Mouse (Mus musculus): ENCODE results near the gene Neurl3. TPM values are rescaled to one million over a fixed set of nuclear protein-coding genes. Genes with fewer than 3 reads are reported as not detected.

Gene Neurl3
- polyA plus RNA-seq, 1 experiment from 2014 or later = 4.6 TPM

GRCm38 (mm10) chr1:36302273-36302672, 27.8 kb upstream of the Neurl3 start:
- Histone ChIP-seq H3K4me2 (no peak overlapping the region), H3K9ac (ENCODE audit: low read depth, low read length) (no peak overlapping the region), H3K9me3 (ENCODE audit: control insufficient read depth, low read length) (no peaks in the 10 kb centered on the region), H3K27ac (ENCODE audit: low read depth, low read length) (no peak overlapping the region), H3K27me3 (replicated peaks; ENCODE audit: control insufficient read depth, insufficient read depth, low read length) (peaks cover 72% of the 10 kb centered on the region), H3K4me3 (ENCODE audit: low read depth, low read length) (no peak overlapping the region), H3K36me3 (ENCODE audit: control insufficient read depth, insufficient read depth, low read length) (no peaks in the 10 kb centered on the region), H3K4me1 (replicated peaks; ENCODE audit: control insufficient read depth, insufficient read depth, low read length) (peaks cover 3% of the 10 kb centered on the region; the same call in 1 of the 2 replicates)
- WGBS = 75% methylated on average over 8 of the region's 8 CpGs
- no peak for DNase-seq (ENCODE audit: low spot score)
- ATAC-seq (replicated peaks; ENCODE audit: low FRiP score) = no peak

GRCm38 (mm10) chr1:36300486-36300885, 26.0 kb upstream of the Neurl3 start:
- Histone ChIP-seq H3K4me2 (no peak overlapping the region), H3K9me3 (ENCODE audit: control insufficient read depth, low read length) (no peaks in the 10 kb centered on the region), H3K9ac (ENCODE audit: low read depth, low read length) (no peak overlapping the region), H3K27me3 (replicated peaks; ENCODE audit: control insufficient read depth, insufficient read depth, low read length) (peaks cover 75% of the 10 kb centered on the region), H3K36me3 (ENCODE audit: control insufficient read depth, insufficient read depth, low read length) (no peaks in the 10 kb centered on the region), H3K4me3 (ENCODE audit: low read depth, low read length) (no peak overlapping the region), H3K4me1 (replicated peaks; ENCODE audit: control insufficient read depth, insufficient read depth, low read length) (peaks cover 3% of the 10 kb centered on the region; the same call in 1 of the 2 replicates), H3K27ac (ENCODE audit: low read depth, low read length) (no peak overlapping the region)
- no peak for DNase-seq (ENCODE audit: low spot score)
- 80% methylated on average over 6 of the region's 6 CpGs for WGBS
- no peak for ATAC-seq (replicated peaks; ENCODE audit: low FRiP score)

- Histone ChIP-seq H3K9ac (ENCODE audit: low read depth, low read length) (no peak overlapping the region), H3K4me1 (replicated peaks; ENCODE audit: control insufficient read depth, insufficient read depth, low read length) (peaks cover 3% of the 10 kb centered on the region; the same call in 1 of the 2 replicates), H3K4me3 (ENCODE audit: low read depth, low read length) (no peak overlapping the region), H3K36me3 (ENCODE audit: control insufficient read depth, insufficient read depth, low read length) (no peaks in the 10 kb centered on the region), H3K27me3 (replicated peaks; ENCODE audit: control insufficient read depth, insufficient read depth, low read length) (peaks cover 74% of the 10 kb centered on the region), H3K9me3 (ENCODE audit: control insufficient read depth, low read length) (no peaks in the 10 kb centered on the region), H3K27ac (ENCODE audit: low read depth, low read length) (no peak overlapping the region), H3K4me2 (no peak overlapping the region)
- ATAC-seq (replicated peaks; ENCODE audit: low FRiP score) = no peak
- DNase-seq (ENCODE audit: low spot score) = no peak
- 57% methylated on average over 2 of the region's 2 CpGs for WGBS
These were observed 25.2 kb upstream of the Neurl3 start for GRCm38 (mm10) chr1:36299676-36300075.

GRCm38 (mm10) chr1:36299126-36299525, 24.6 kb upstream of the Neurl3 start:
- WGBS = 32% methylated on average over 13 of the region's 13 CpGs
- H3K9me3 ChIP-seq (ENCODE audit: control insufficient read depth, low read length) = no peaks in the 10 kb centered on the region
- no peak for DNase-seq (ENCODE audit: low spot score)
- H3K4me3 ChIP-seq (ENCODE audit: low read depth, low read length) = no peak overlapping the region
- H3K4me1 ChIP-seq (replicated peaks; ENCODE audit: control insufficient read depth, insufficient read depth, low read length) = peaks cover 3% of the 10 kb centered on the region; the same call in 1 of the 2 replicates
- H3K36me3 ChIP-seq (ENCODE audit: control insufficient read depth, insufficient read depth, low read length) = no peaks in the 10 kb centered on the region
- peaks cover 69% of the 10 kb centered on the region for H3K27me3 ChIP-seq (replicated peaks; ENCODE audit: control insufficient read depth, insufficient read depth, low read length)
- no peak for ATAC-seq (replicated peaks; ENCODE audit: low FRiP score)
- H3K27ac ChIP-seq (ENCODE audit: low read depth, low read length) = no peak overlapping the region
- H3K4me2 ChIP-seq = no peak overlapping the region
- H3K9ac ChIP-seq (ENCODE audit: low read depth, low read length) = no peak overlapping the region

GRCm38 (mm10) chr1:36298107-36298506, 23.6 kb upstream of the Neurl3 start:
- Histone ChIP-seq H3K36me3 (ENCODE audit: control insufficient read depth, insufficient read depth, low read length) (no peaks in the 10 kb centered on the region), H3K9ac (ENCODE audit: low read depth, low read length) (no peak overlapping the region), H3K4me1 (replicated peaks; ENCODE audit: control insufficient read depth, insufficient read depth, low read length) (0 out of 2 replicates have a peak, but pooled peaks cover under 1% of the 10 kb centered on the region), H3K27ac (ENCODE audit: low read depth, low read length) (no peak overlapping the region), H3K27me3 (replicated peaks; ENCODE audit: control insufficient read depth, insufficient read depth, low read length) (peaks cover 62% of the 10 kb centered on the region), H3K9me3 (ENCODE audit: control insufficient read depth, low read length) (no peaks in the 10 kb centered on the region), H3K4me3 (ENCODE audit: low read depth, low read length) (no peak overlapping the region), H3K4me2 (no peak overlapping the region)
- 74% methylated on average over 4 of the region's 4 CpGs for WGBS
- ATAC-seq (replicated peaks; ENCODE audit: low FRiP score) (no peak), DNase-seq (ENCODE audit: low spot score) (no peak)

GRCm38 (mm10) chr1:36296466-36297149, 22.1 kb upstream of the Neurl3 start:
- ATAC-seq (replicated peaks; ENCODE audit: low FRiP score) (no peak), DNase-seq (ENCODE audit: low spot score) (no peak)
- Histone ChIP-seq H3K4me3 (ENCODE audit: low read depth, low read length) (no peak overlapping the region), H3K27me3 (replicated peaks; ENCODE audit: control insufficient read depth, insufficient read depth, low read length) (peaks cover 47% of the 10 kb centered on the region), H3K9me3 (ENCODE audit: control insufficient read depth, low read length) (no peaks in the 10 kb centered on the region), H3K27ac (ENCODE audit: low read depth, low read length) (no peak overlapping the region), H3K9ac (ENCODE audit: low read depth, low read length) (no peak overlapping the region), H3K4me1 (replicated peaks; ENCODE audit: control insufficient read depth, insufficient read depth, low read length) (no peaks in the 10 kb centered on the region), H3K36me3 (ENCODE audit: control insufficient read depth, insufficient read depth, low read length) (no peaks in the 10 kb centered on the region), H3K4me2 (no peak overlapping the region)
- 36% methylated on average over 9 of the region's 9 CpGs for WGBS

- Histone ChIP-seq H3K9me3 (ENCODE audit: control insufficient read depth, low read length) (no peaks in the 10 kb centered on the region), H3K4me1 (replicated peaks; ENCODE audit: control insufficient read depth, insufficient read depth, low read length) (no peaks in the 10 kb centered on the region), H3K36me3 (ENCODE audit: control insufficient read depth, insufficient read depth, low read length) (no peaks in the 10 kb centered on the region), H3K27ac (ENCODE audit: low read depth, low read length) (no peak overlapping the region), H3K27me3 (replicated peaks; ENCODE audit: control insufficient read depth, insufficient read depth, low read length) (peaks cover 27% of the 10 kb centered on the region), H3K9ac (ENCODE audit: low read depth, low read length) (no peak overlapping the region), H3K4me2 (no peak overlapping the region), H3K4me3 (ENCODE audit: low read depth, low read length) (no peak overlapping the region)
- DNase-seq (ENCODE audit: low spot score) (no peak), ATAC-seq (replicated peaks; ENCODE audit: low FRiP score) (no peak)
- WGBS = 72% methylated on average over 3 of the region's 3 CpGs
These were observed 19.9 kb upstream of the Neurl3 start for GRCm38 (mm10) chr1:36294402-36294801.

- H3K4me3 ChIP-seq (ENCODE audit: low read depth, low read length) = no peak overlapping the region
- H3K9me3 ChIP-seq (ENCODE audit: control insufficient read depth, low read length) = no peaks in the 10 kb centered on the region
- H3K36me3 ChIP-seq (ENCODE audit: control insufficient read depth, insufficient read depth, low read length) = no peaks in the 10 kb centered on the region
- DNase-seq (ENCODE audit: low spot score) (no peak), ATAC-seq (replicated peaks; ENCODE audit: low FRiP score) (no peak)
- no peak overlapping the region for H3K27ac ChIP-seq (ENCODE audit: low read depth, low read length)
- peaks cover 18% of the 10 kb centered on the region for H3K27me3 ChIP-seq (replicated peaks; ENCODE audit: control insufficient read depth, insufficient read depth, low read length)
- no peaks in the 10 kb centered on the region for H3K4me1 ChIP-seq (replicated peaks; ENCODE audit: control insufficient read depth, insufficient read depth, low read length)
- no peak overlapping the region for H3K4me2 ChIP-seq
- 84% methylated on average over 8 of the region's 8 CpGs for WGBS
- no peak overlapping the region for H3K9ac ChIP-seq (ENCODE audit: low read depth, low read length)
These were observed 19.0 kb upstream of the Neurl3 start for GRCm38 (mm10) chr1:36293470-36293869.

GRCm38 (mm10) chr1:36281849-36282248, 7.4 kb upstream of the Neurl3 start:
- Histone ChIP-seq H3K4me3 (ENCODE audit: low read depth, low read length) (no peak overlapping the region), H3K4me2 (no peak overlapping the region), H3K9me3 (ENCODE audit: control insufficient read depth, low read length) (no peaks in the 10 kb centered on the region), H3K27ac (ENCODE audit: low read depth, low read length) (no peak overlapping the region), H3K4me1 (replicated peaks; ENCODE audit: control insufficient read depth, insufficient read depth, low read length) (no peaks in the 10 kb centered on the region), H3K27me3 (replicated peaks; ENCODE audit: control insufficient read depth, insufficient read depth, low read length) (no peaks in the 10 kb centered on the region), H3K36me3 (ENCODE audit: control insufficient read depth, insufficient read depth, low read length) (no peaks in the 10 kb centered on the region), H3K9ac (ENCODE audit: low read depth, low read length) (no peak overlapping the region)
- DNase-seq (ENCODE audit: low spot score) = no peak
- WGBS = 82% methylated on average over 6 of the region's 6 CpGs
- no peak for ATAC-seq (replicated peaks; ENCODE audit: low FRiP score)

Measured in liver, embryonic 11.5 days (tissue).